Mouse (Mus musculus): ENCODE data around the gene Prpf8. TPM values are rescaled to one million over a fixed set of nuclear protein-coding genes. Genes with fewer than 3 reads are reported as not detected.

Prpf8 gene
- total RNA-seq, 2 experiments from 2014 or later = 77.6 to 83.7 TPM

- DNase-seq = no peak
Measured at GRCm38 (mm10) chr11:75498126-75498525, 11.5 kb downstream of the Prpf8 start.

GRCm38 (mm10) chr11:75508162-75508561, 21.5 kb downstream of the Prpf8 start:
- no peak for DNase-seq

- DNase-seq = no peak
Measured at GRCm38 (mm10) chr11:75508904-75509303, 22.3 kb downstream of the Prpf8 start.

- peak; percentile 79 for DNase-seq
Measured at GRCm38 (mm10) chr11:75509741-75510626, 23.4 kb downstream of the Prpf8 start, which contains the start of gene Rilp. TSS of gene Rilp (plus strand) at chr11:75510094.

- DNase-seq = peak; percentile 98
Measured at GRCm38 (mm10) chr11:75510627-75510993, 24.0 kb downstream of the Prpf8 start.

- DNase-seq = peak; percentile 68
Measured at GRCm38 (mm10) chr11:75511213-75511612, 24.6 kb downstream of the Prpf8 start.

- DNase-seq = no peak
Measured at GRCm38 (mm10) chr11:75512301-75513018, 25.8 kb downstream of the Prpf8 start.

GRCm38 (mm10) chr11:75513336-75513735, 26.7 kb downstream of the Prpf8 start, which contains the start of gene Scarf1:
TSS of gene Scarf1 (plus strand) at chr11:75513540.
- DNase-seq = no peak

- no peak for DNase-seq
Measured at GRCm38 (mm10) chr11:75515186-75515585, 28.6 kb downstream of the Prpf8 start.

- DNase-seq = no peak
Measured at GRCm38 (mm10) chr11:75519834-75520633, 33.4 kb downstream of the Prpf8 start.

- DNase-seq = no peak
Measured at GRCm38 (mm10) chr11:75521609-75522008, 35.0 kb downstream of the Prpf8 start.

- no peak for DNase-seq
Measured at GRCm38 (mm10) chr11:75522793-75523192, 36.2 kb downstream of the Prpf8 start.

GRCm38 (mm10) chr11:75525531-75526125, 39.0 kb downstream of the Prpf8 start:
- no peak for DNase-seq

GRCm38 (mm10) chr11:75526943-75527342, 40.3 kb downstream of the Prpf8 start:
- DNase-seq = no peak

- no peak for DNase-seq
Measured at GRCm38 (mm10) chr11:75529771-75530170, 43.2 kb downstream of the Prpf8 start.

GRCm38 (mm10) chr11:75530325-75530724, 43.7 kb downstream of the Prpf8 start:
- peak; percentile 100 for DNase-seq

GRCm38 (mm10) chr11:75530845-75531373, 44.3 kb downstream of the Prpf8 start:
- DNase-seq = no peak

- peak; percentile 91 for DNase-seq
Measured at GRCm38 (mm10) chr11:75531469-75532242, 45.0 kb downstream of the Prpf8 start, which contains the start of gene Slc43a2. TSS of gene Slc43a2 (plus strand) at chr11:75531694.

- DNase-seq = no peak
Measured at GRCm38 (mm10) chr11:75532340-75533277, 46.0 kb downstream of the Prpf8 start.

All from gastrocnemius, postnatal 10 days (tissue).